Mouse (Mus musculus) embryonic facial prominence, embryonic 15.5 days (tissue): ENCODE measurements around the gene Pold2. TPM values are rescaled to one million over a fixed set of nuclear protein-coding genes. Genes with fewer than 3 reads are reported as not detected.

ENCODE experiments used
- ATAC-seq: fragments of 200-750 bp; cut with Nextera tagmentation; 2 replicates; pipeline ENCODE4 v1.8.0; 2017; ENCODE audit warnings: low read depth, moderate TSS enrichment; ENCODE audit not compliant: insufficient number of reproducible peaks, low FRiP score, low TSS enrichment
- H3K27ac ChIP-seq: fragments of 300-500 bp; sonication (generic); replicated peaks from 2 replicates; pipeline ENCODE4 v1.5.1; 2015; ENCODE audit warnings: mild to moderate bottlenecking, inconsistent platforms
- H3K27me3 ChIP-seq: fragments of 300-500 bp; sonication (generic); 2 replicates; pipeline ENCODE4 v1.6.1; 2015; ENCODE audit warnings: inconsistent platforms
- H3K36me3 ChIP-seq: fragments of 300-500 bp; sonication (generic); 2 replicates; pipeline ENCODE4 v1.6.1; 2015; ENCODE audit warnings: mild to moderate bottlenecking, inconsistent platforms
- H3K4me1 ChIP-seq: fragments of 300-500 bp; sonication (generic); 2 replicates; pipeline ENCODE4 v1.6.1; 2015; ENCODE audit warnings: inconsistent platforms
- H3K4me2 ChIP-seq: fragments of 300-500 bp; sonication (generic); replicated peaks from 2 replicates; pipeline ENCODE4 v1.6.1; 2015; ENCODE audit warnings: mild to moderate bottlenecking, inconsistent platforms
- H3K4me3 ChIP-seq: fragments of 300-500 bp; sonication (generic); replicated peaks from 2 replicates; pipeline ENCODE4 v1.5.1; 2015; ENCODE audit warnings: mild to moderate bottlenecking, inconsistent platforms
- H3K9ac ChIP-seq: fragments of 300-500 bp; sonication (generic); 2 replicates; pipeline ENCODE4 v1.6.1; 2015; ENCODE audit warnings: inconsistent platforms
- H3K9me3 ChIP-seq: fragments of 300-500 bp; sonication (generic); replicated peaks from 2 replicates; pipeline ENCODE4 v1.6.1; 2016; ENCODE audit warnings: inconsistent platforms
- WGBS: fragments of 180-500 bp; shearing (Covaris S2); methylation state at CpG from one replicate; pipeline ENCODE4 v1.1.7; 2015; 5-methylcytosine and 5-hydroxymethylcytosine counted together
- polyA plus RNA-seq: library from polyadenylated mRNA; unstranded; fragments of >200 nt; fragmentation: Nextera tagmentation; extraction: Ambion mirVana; gene quantifications from 2 replicates; pipeline ENCODE4 v1.2.1, GENCODE M21; 2015

Gene Pold2
- 106 and 125 TPM in 2 replicates for polyA plus RNA-seq

DNA sequence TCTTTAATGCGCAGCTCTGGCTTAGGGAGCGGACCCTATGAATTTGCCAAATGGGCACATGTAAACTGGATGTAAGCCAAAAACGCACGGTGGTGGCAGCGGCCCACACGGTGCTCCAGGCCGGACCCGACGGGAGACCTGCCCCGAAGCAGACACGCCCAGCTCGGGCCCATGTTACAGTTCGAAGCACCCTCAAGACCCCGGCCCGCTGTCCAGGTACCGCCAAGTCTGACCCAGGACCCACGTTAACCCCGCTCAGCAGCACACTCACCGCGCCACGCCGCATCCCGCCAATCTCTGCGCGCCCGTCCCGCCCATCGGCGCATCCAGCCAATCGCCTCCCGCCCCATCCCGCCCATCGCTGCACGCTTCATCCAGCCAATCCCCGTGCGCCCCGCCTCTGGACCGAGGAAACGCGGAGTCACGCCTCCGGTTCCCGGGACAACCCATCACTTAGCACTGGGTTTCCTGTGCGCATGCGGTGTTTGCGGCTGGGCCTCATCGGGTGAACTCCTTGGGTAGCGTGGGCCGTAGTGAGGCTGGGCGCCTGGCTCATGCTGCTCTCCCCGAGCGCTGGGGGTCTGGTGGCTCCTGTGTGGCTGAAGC is at the start of gene Pold2:
Pold2 (minus strand) TSS at position 372 of the 606 bp plus-strand sequence.
- peak within 1 kb of the TSS; percentile 63 for H3K4me2 ChIP-seq
- peak within 1 kb of the TSS; percentile 71 for H3K9ac ChIP-seq
- ATAC-seq = peak; percentile 98
- H3K4me1 ChIP-seq = peaks cover 25% of the 10 kb centered on the region
- H3K27ac ChIP-seq = peak within 1 kb of the TSS; percentile 89
- H3K4me3 ChIP-seq = peak within 1 kb of the TSS; percentile 78
- peaks cover 26% of the 10 kb centered on the region for H3K36me3 ChIP-seq
- no peaks in the 10 kb centered on the region for H3K9me3 ChIP-seq
- WGBS = under 1% methylated on average over 52 of the region's 52 CpGs
- no peaks in the 10 kb centered on the region for H3K27me3 ChIP-seq

DNA sequence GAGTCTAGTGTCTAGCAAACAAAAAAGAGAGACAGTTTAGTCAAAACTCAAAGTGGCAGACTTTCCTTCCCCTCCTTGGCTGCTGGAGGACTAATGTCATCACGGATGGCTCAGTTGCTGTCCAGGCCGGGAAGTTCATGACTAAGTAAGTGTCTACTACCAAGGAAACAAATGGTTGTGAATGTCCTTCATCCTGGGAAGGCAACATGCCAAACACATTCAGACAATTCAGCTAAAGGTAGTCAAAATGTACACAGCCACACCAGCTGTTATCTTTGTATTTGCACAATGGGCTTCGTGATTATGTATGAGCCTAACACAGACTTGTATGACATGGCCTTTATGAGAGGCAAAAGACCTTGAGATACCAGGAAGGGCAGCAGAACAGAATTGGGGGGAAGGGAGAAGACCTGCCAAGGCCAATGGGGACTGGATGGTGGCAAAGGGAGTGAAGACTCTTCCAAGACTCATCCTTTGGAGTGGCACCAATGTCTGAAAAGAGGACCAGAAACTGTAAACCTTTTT is 48.7 kb upstream of the Pold2 start:
- WGBS = 88% methylated on average over 3 of the region's 3 CpGs
- no peak overlapping the region for H3K4me3 ChIP-seq

DNA sequence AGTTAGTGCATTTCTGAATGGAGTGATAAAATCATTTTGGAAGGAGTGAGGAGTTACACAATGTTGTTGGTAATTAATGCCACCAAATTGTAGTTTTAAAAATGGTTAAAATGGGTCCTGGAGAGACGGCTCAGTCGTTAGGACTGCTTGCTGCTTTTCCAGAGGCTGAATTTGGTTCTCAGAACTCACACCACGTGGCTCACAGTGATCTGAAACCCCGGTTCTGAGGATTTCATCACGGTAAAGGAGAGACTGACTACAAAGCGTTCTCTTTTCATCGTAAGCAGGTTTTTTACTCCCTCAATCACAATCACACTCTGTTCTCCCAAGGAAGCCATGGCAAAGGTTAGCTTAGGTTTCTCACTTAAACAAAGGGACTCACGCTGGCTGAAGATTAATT is 46.6 kb upstream of the Pold2 start:
- no peaks in the 10 kb centered on the region for H3K4me1 ChIP-seq
- no peaks in the 10 kb centered on the region for H3K36me3 ChIP-seq
- H3K9me3 ChIP-seq = no peaks in the 10 kb centered on the region
- ATAC-seq = no peak
- WGBS = 49% methylated on average over 8 of the region's 8 CpGs
- H3K4me3 ChIP-seq = no peak overlapping the region
- no peak overlapping the region for H3K27ac ChIP-seq
- H3K27me3 ChIP-seq = no peaks in the 10 kb centered on the region
- H3K4me2 ChIP-seq = no peak overlapping the region
- H3K9ac ChIP-seq = no peak overlapping the region

More for the DNA sequence above, 48.7 kb upstream of the Pold2 start:
- Histone ChIP-seq H3K9ac (no peak overlapping the region), H3K9me3 (no peaks in the 10 kb centered on the region), H3K27me3 (no peaks in the 10 kb centered on the region), H3K27ac (no peak overlapping the region), H3K4me2 (no peak overlapping the region), H3K36me3 (no peaks in the 10 kb centered on the region), H3K4me1 (no peaks in the 10 kb centered on the region)
- no peak for ATAC-seq

DNA sequence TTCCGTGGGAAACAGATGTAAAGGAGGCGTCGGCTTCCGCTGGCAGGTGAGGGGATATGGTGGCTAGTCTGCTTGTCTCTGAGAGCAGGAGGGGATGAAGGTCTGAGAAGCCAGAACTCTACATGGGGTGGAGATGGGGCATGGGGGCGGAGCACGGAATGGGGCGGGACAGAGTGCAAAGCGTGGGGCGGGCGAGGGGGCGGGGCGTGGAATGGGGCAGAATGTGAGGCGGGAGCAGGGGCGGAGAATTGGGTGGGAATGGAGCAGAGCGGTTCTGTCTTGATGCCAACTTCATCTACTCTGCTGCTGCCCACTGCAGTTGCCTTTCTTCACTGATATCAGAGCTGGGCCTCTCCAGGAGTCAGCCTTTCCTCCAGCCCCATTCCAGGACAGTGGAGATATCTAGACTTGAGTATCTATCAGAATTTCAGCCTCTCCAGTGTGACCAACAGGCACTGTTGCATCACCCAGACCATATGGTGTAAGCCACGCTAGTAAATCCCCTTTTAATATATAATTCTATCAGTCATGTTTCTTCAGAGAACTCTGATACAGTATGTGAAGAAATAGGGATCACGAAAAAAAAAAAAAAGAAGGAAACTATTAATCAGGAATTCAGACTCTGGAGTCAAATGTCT is 42.4 kb upstream of the Pold2 start:
- ATAC-seq = no peak

DNA sequence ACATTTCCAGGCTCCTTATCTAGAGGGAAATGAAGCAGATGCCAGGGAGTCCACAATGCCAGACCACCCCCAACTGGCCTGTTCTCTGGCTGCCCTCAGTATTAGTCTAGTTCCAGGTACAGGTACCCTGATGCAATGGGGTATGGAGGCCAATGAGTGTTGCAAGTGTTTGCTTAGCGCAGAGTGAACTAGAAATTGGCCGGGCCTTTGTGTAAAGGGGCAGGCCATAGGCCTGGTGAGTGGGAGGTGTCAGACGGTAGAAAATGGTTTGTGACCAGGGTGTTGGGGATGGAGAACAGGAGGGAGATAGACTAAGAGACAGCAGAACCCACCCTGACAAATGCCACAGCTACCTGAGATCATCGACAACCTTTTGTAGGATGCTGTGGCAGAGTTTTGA is 41.5 kb upstream of the Pold2 start:
- 93% methylated on average over 4 of the region's 4 CpGs for WGBS
- ATAC-seq = no peak
- H3K4me3 ChIP-seq = no peak overlapping the region
- no peak overlapping the region for H3K9ac ChIP-seq
- H3K4me1 ChIP-seq = no peaks in the 10 kb centered on the region
- no peak overlapping the region for H3K27ac ChIP-seq
- H3K27me3 ChIP-seq = no peaks in the 10 kb centered on the region
- H3K4me2 ChIP-seq = no peak overlapping the region
- no peaks in the 10 kb centered on the region for H3K9me3 ChIP-seq
- no peaks in the 10 kb centered on the region for H3K36me3 ChIP-seq

More for the DNA sequence above, 42.4 kb upstream of the Pold2 start:
- no peak overlapping the region for H3K27ac ChIP-seq
- H3K27me3 ChIP-seq = no peaks in the 10 kb centered on the region
- no peak overlapping the region for H3K4me2 ChIP-seq
- no peaks in the 10 kb centered on the region for H3K9me3 ChIP-seq
- H3K9ac ChIP-seq = no peak overlapping the region
- WGBS = 36% methylated on average over 17 of the region's 17 CpGs
- H3K4me1 ChIP-seq = no peaks in the 10 kb centered on the region
- no peak overlapping the region for H3K4me3 ChIP-seq
- no peaks in the 10 kb centered on the region for H3K36me3 ChIP-seq

DNA sequence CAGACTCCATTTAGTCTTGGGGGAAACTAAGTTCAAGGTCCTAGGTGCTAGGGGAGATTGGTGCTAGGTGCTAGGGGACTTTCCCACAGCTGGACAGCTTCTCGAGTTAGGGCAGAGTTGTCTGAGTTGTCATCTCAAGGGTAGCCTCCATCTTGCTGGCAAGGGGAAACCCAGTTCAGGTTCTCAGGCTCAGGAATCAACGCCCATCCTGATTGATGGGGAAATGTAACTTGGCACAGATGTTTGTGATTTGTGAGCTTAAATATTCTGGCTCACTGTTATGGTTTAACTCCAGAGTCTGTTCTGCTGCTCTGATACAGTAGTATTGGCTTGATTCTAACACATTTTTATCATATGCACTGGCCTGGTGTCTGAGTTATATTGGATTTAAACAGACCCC is 40.0 kb upstream of the Pold2 start:
- 57% methylated on average over 2 of the region's 2 CpGs for WGBS
- no peak overlapping the region for H3K4me2 ChIP-seq
- H3K9ac ChIP-seq = no peak overlapping the region
- H3K4me3 ChIP-seq = no peak overlapping the region
- no peaks in the 10 kb centered on the region for H3K9me3 ChIP-seq
- no peaks in the 10 kb centered on the region for H3K36me3 ChIP-seq
- H3K27me3 ChIP-seq = no peaks in the 10 kb centered on the region
- H3K27ac ChIP-seq = no peak overlapping the region
- H3K4me1 ChIP-seq = no peaks in the 10 kb centered on the region
- no peak for ATAC-seq

DNA sequence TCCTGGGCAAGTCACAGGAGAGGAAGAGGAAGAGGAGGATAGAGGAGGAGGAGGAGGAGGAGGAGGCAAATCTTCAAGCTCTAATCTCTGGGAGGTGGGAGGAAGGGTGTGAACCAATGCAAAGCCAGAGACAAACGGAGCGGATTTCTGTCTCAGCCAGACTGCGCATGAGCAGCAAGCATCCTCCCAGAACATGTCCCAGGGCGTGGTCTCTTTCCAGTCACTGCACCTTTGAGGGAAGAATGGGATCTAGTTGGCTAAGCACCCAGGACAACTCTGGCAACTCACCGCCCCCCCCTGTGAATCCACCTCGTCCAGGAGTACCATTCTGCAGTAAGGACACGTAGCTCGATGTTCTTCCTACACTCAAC is 38.1 kb upstream of the Pold2 start:
- Histone ChIP-seq H3K27me3 (peaks cover 3% of the 10 kb centered on the region; the same call in 1 of the 2 replicates), H3K4me1 (0 out of 2 replicates have a peak, but pooled peaks cover 3% of the 10 kb centered on the region), H3K36me3 (no peaks in the 10 kb centered on the region), H3K9me3 (no peaks in the 10 kb centered on the region), H3K27ac (no peak overlapping the region), H3K9ac (no peak overlapping the region), H3K4me2 (no peak overlapping the region), H3K4me3 (no peak overlapping the region)
- 73% methylated on average over 8 of the region's 8 CpGs for WGBS
- no peak for ATAC-seq

DNA sequence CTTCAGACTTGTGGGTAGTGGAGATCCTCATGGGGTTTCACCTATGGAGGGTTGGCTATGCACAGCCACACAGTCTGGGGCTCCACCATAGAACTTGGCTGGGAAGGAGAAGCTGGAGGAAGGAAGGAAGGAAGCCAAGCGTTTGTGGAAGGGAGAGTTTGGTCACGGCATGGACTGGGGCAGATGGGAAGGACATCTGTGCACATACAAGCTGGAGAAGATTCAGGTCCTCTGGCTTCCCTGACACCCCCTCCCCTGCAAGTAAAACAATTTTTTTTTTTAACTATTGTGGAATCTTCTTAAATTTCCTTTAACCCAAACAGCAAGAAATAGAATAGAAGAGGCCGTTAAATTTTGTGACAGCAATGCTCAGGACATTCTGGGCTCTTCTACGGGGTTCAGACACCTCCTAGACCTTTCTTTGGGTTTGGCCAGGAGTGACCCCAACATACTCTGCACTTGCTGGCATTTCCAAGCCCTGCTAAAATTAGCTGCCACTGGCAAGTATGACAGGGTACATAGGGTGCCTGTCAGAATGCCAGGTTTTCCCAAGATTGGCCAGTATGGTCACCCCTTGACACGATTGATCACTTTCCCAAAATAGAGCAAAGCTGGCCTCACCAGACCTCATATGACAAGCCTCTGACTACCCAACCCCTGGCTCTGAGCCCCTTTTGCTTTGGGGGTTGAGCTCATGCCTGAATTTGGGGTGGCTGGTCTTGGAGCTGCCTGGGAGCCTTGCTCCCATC is 37.5 kb upstream of the Pold2 start:
- no peak for ATAC-seq
- Histone ChIP-seq H3K27ac (no peak overlapping the region), H3K9ac (no peak overlapping the region), H3K4me2 (no peak overlapping the region), H3K4me1 (0 out of 2 replicates have a peak, but pooled peaks cover 3% of the 10 kb centered on the region), H3K27me3 (peaks cover 3% of the 10 kb centered on the region; the same call in 1 of the 2 replicates), H3K9me3 (no peaks in the 10 kb centered on the region), H3K4me3 (no peak overlapping the region), H3K36me3 (no peaks in the 10 kb centered on the region)
- 76% methylated on average over 5 of the region's 5 CpGs for WGBS

DNA sequence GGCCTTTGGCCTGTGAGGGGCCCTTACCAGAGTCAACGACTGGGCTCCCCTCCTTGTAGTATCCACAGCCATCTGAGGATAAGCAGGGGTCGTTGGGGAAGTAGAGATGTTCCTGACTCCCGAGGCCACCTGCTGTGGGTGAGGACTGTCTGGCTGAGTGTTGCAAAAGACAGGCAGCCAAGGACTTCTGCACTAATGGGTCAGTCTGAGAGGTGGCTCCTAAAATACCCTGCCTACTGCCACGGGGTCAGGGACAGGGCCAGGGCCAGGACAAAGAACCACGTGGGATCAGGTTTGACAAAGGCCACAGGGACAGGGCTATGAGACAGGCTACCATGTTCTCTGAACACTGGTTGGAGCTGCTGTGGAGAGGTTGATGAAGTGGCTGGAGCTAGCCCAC is 36.8 kb upstream of the Pold2 start:
- Histone ChIP-seq H3K4me1 (0 out of 2 replicates have a peak, but pooled peaks cover 3% of the 10 kb centered on the region), H3K27me3 (peaks cover 3% of the 10 kb centered on the region; the same call in 1 of the 2 replicates), H3K36me3 (no peaks in the 10 kb centered on the region), H3K27ac (no peak overlapping the region), H3K9me3 (no peaks in the 10 kb centered on the region), H3K4me2 (no peak overlapping the region), H3K9ac (no peak overlapping the region), H3K4me3 (no peak overlapping the region)
- ATAC-seq = no peak
- 64% methylated on average over 5 of the region's 5 CpGs for whole genome bisulfite sequencing

DNA sequence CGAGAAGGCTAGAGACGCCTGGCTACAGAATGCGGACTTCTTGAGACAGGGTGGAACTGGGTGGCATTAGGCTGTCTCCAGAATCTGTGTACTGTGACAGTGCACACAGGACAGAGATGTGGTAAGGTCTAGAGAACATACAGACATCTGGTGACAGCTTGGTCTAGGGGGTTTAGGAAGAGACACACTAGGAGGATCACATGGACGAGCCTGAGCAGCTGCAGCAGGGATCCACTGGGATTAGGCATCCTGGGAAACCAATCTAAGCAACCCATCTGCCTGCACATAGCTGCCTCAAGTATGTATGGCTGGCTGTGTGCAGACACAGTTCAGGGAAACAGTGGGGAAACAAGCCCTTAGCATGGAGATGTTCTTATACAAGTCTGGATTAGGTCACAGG is 35.8 kb upstream of the Pold2 start:
- H3K4me2 ChIP-seq = no peak overlapping the region
- no peak overlapping the region for H3K4me3 ChIP-seq
- no peak overlapping the region for H3K9ac ChIP-seq
- ATAC-seq = peak; percentile 52; the same call in 1 of the 2 replicates
- no peaks in the 10 kb centered on the region for H3K9me3 ChIP-seq
- 59% methylated on average over 4 of the region's 4 CpGs for WGBS
- 0 out of 2 replicates have a peak, but pooled peaks cover 3% of the 10 kb centered on the region for H3K4me1 ChIP-seq
- H3K27ac ChIP-seq = no peak overlapping the region
- H3K27me3 ChIP-seq = peaks cover 3% of the 10 kb centered on the region; the same call in 1 of the 2 replicates
- H3K36me3 ChIP-seq = no peaks in the 10 kb centered on the region

DNA sequence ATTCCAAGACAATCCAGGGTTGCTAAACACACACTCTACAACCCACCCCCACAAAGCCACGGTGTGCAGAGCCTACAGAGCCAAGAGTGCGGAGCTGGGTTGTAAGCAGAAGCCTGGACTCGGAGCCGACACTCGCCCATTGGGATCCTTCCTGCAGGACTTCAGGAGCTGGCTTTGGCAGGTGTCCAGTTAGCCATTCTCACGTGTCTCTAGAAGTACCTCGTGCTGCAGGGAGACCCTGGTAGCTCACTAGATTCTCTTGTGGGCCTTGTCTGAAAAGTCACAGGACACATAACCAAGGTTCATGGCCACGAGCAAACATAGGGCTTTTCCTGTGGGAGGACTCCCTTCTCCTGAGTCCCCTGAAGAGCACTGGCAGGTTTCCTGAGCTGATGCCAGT is 35.2 kb upstream of the Pold2 start:
- H3K27me3 ChIP-seq = peaks cover 3% of the 10 kb centered on the region; the same call in 1 of the 2 replicates
- H3K4me3 ChIP-seq = no peak overlapping the region
- 0 out of 2 replicates have a peak, but pooled peaks cover 3% of the 10 kb centered on the region for H3K4me1 ChIP-seq
- no peak overlapping the region for H3K9ac ChIP-seq
- no peaks in the 10 kb centered on the region for H3K36me3 ChIP-seq
- H3K9me3 ChIP-seq = no peaks in the 10 kb centered on the region
- no peak overlapping the region for H3K4me2 ChIP-seq
- H3K27ac ChIP-seq = no peak overlapping the region
- 65% methylated on average over 8 of the region's 8 CpGs for WGBS
- ATAC-seq = no peak
